Mouse (Mus musculus) heart, embryonic 16.5 days (tissue): ENCODE measurements around the gene Cdh24. TPM values are rescaled to one million over a fixed set of nuclear protein-coding genes. Genes with fewer than 3 reads are reported as not detected.

ENCODE experiments used
- ATAC-seq: fragments of 200-750 bp; cut with Nextera tagmentation; replicated peaks from 2 replicates; pipeline ENCODE4 v1.8.0; 2017; ENCODE audit warnings: moderate number of reproducible peaks; ENCODE audit not compliant: insufficient read depth, low FRiP score; ENCODE audit errors: extremely low read depth
- H3K27ac ChIP-seq: fragments of 300-500 bp; sonication (generic); 2 replicates; pipeline ENCODE4 v1.5.1; 2014; ENCODE audit warnings: mild to moderate bottlenecking, low read length, control low read depth, moderate library complexity
- H3K27me3 ChIP-seq: fragments of 300-500 bp; sonication (generic); 2 replicates; pipeline ENCODE4 v1.6.1; 2014; ENCODE audit warnings: low read length, mixed read lengths; ENCODE audit not compliant: control insufficient read depth, insufficient read depth
- H3K36me3 ChIP-seq: fragments of 300-500 bp; sonication (generic); 2 replicates; pipeline ENCODE4 v1.6.1; 2014; ENCODE audit not compliant: control insufficient read depth, insufficient read depth
- H3K4me1 ChIP-seq: fragments of 300-500 bp; sonication (generic); 2 replicates; pipeline ENCODE4 v1.6.1; 2014; ENCODE audit warnings: low read length, mixed read lengths; ENCODE audit not compliant: control insufficient read depth, insufficient read depth
- H3K4me2 ChIP-seq: fragments of 300-500 bp; sonication (generic); 2 replicates; pipeline ENCODE4 v1.6.1; 2014; ENCODE audit warnings: low read depth, mild to moderate bottlenecking, control low read depth, low read length
- H3K4me3 ChIP-seq: fragments of 300-500 bp; sonication (generic); 2 replicates; pipeline ENCODE4 v1.5.1; 2014; ENCODE audit warnings: mild to moderate bottlenecking, control low read depth, low read length
- H3K9ac ChIP-seq: fragments of 300-500 bp; sonication (generic); 2 replicates; pipeline ENCODE4 v1.6.1; 2014; ENCODE audit warnings: low read length, control low read depth
- H3K9me3 ChIP-seq: fragments of 300-500 bp; sonication (generic); replicated peaks from 2 replicates; pipeline ENCODE4 v1.6.1; 2016; ENCODE audit warnings: low read length; ENCODE audit not compliant: control insufficient read depth
- WGBS: fragments of 180-500 bp; shearing (Covaris S2); extraction: QIAGEN DNeasy Blood & Tissue Kit; methylation state at CpG from one replicate; pipeline ENCODE4 v1.1.7; 2014; 5-methylcytosine and 5-hydroxymethylcytosine counted together
- polyA plus RNA-seq: library from polyadenylated mRNA; unstranded; fragments of >200 nt; fragmentation: Nextera tagmentation; extraction: Ambion mirVana; gene quantifications from 2 replicates; pipeline ENCODE4 v1.2.1, GENCODE M21; 2015

Cdh24 gene
- polyA plus RNA-seq, 1 experiment from 2014 or later = 1.4 TPM

DNA sequence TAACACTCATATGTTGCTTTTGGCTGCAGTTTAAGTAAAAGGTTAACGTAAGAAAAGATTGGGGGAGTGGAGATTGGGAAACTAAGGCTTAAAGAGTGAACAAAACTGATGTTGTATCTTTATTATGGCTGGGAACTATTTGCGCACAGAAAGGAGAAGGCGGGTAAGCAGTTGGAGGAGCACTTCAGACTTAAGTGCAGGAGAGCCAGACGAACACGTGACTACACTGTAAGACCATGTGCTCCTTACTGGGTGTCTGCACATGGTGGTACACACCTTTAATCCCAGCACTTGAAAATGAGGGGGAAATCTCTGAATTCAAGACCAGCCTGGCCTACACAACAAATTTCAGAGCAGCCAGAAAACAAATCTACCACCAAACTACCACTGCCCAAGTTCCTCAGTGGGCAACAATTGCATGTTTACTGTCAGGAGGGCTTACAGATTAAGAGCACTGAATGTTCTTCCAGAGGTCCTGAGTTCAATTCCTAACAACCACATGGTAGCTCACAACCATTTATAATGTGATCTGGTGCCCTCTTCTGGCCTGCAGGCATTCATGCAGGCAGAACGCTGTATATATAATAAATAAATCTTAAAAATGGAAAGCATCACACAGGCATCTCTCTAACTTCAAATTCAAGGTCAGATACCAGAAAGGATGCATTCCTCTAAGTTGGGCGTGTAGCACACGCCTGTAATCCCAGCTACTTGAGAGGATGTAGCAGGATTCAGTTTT is 5.9 kb upstream of the Cdh24 start:
- H3K4me1 ChIP-seq = peaks cover 4% of the 10 kb centered on the region
- 88% methylated on average over 8 of the region's 8 CpGs for WGBS
- no peak for ATAC-seq
- H3K4me3 ChIP-seq = no peak overlapping the region
- H3K9ac ChIP-seq = no peak overlapping the region
- no peak overlapping the region for H3K27ac ChIP-seq
- no peaks in the 10 kb centered on the region for H3K9me3 ChIP-seq
- peaks cover 84% of the 10 kb centered on the region for H3K36me3 ChIP-seq
- H3K4me2 ChIP-seq = no peak overlapping the region
- H3K27me3 ChIP-seq = no peaks in the 10 kb centered on the region

DNA sequence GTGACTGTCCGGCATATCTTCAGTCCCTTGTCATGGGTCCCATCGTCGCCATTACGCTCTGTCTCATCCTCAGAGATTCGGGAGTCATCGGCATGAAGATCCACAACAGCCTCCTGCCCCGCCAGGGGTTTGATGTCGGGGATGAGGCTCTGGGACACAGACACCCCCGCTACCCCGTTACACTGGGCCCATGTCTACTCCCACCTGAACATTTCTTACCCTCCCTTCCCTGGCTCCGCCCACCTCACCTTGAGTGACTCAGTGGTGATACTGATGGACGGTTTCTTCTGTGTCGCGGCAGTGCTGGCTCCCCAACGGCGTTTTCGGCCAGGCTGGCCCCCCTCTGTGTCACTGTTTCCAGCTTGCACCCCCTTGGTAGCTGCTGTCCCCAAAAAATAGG is 5.3 kb upstream of the Cdh24 start:
- Histone ChIP-seq H3K27me3 (no peaks in the 10 kb centered on the region), H3K9me3 (no peaks in the 10 kb centered on the region), H3K27ac (no peak overlapping the region), H3K4me1 (peaks cover 4% of the 10 kb centered on the region; the same call in 1 of the 2 replicates), H3K9ac (no peak overlapping the region), H3K36me3 (peaks cover 81% of the 10 kb centered on the region), H3K4me2 (no peak overlapping the region), H3K4me3 (no peak overlapping the region)
- 92% methylated on average over 17 of the region's 17 CpGs for WGBS
- ATAC-seq = no peak

DNA sequence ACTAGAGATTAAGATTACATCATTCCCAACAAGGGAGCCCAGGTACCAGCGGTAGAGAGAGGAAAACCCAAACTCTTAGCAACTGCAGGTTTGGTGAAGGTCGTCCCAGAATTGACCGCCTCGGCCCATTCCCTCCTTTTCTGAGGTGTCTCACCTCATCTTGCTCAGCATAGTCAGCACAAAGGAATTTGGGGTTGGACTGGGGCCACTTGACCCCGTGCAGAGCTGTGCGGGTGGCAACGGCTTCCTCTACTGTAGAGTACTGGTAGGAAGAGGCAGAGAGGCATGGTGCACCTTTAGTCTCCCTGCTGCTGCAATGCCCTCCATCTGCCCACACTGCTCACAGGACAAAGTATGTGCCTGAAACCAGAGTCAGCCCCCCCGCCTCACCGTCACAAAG is 3.1 kb upstream of the Cdh24 start:
- Histone ChIP-seq H3K27ac (no peak overlapping the region), H3K9me3 (no peaks in the 10 kb centered on the region), H3K4me3 (no peak overlapping the region), H3K4me2 (no peak overlapping the region), H3K27me3 (no peaks in the 10 kb centered on the region), H3K4me1 (peaks cover 3% of the 10 kb centered on the region), H3K36me3 (peaks cover 62% of the 10 kb centered on the region), H3K9ac (no peak overlapping the region)
- ATAC-seq = no peak
- 73% methylated on average over 9 of the region's 9 CpGs for WGBS

DNA sequence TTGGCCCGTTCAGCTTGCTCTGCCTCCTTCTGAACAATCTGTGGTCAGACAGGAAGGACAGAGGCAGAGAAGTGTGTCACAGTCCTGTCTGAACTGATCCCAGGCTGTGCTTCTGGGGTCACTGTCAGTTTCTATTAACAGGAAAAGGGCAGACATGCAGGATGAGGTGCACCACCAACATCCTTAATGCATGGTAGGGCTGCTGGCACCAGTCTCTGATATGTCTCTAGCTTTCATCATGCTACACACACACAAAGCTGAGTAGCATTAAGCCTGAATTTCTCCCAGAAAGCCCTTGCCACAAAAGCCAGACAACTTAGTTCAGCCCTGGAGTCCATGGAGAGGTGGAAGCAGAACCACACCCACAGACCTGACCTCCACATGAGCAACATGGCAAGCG is 1.8 kb upstream of the Cdh24 start:
- no peak for ATAC-seq
- peaks cover 3% of the 10 kb centered on the region for H3K4me1 ChIP-seq
- 0 out of 2 replicates have a peak, but pooled peaks cover 2% of the 10 kb centered on the region for H3K27me3 ChIP-seq
- H3K9me3 ChIP-seq = no peaks in the 10 kb centered on the region
- H3K27ac ChIP-seq = no peak overlapping the region
- no peak overlapping the region for H3K4me2 ChIP-seq
- no peak overlapping the region for H3K9ac ChIP-seq
- 85% methylated on average over 2 of the region's 2 CpGs for WGBS
- H3K36me3 ChIP-seq = peaks cover 52% of the 10 kb centered on the region
- H3K4me3 ChIP-seq = no peak overlapping the region

DNA sequence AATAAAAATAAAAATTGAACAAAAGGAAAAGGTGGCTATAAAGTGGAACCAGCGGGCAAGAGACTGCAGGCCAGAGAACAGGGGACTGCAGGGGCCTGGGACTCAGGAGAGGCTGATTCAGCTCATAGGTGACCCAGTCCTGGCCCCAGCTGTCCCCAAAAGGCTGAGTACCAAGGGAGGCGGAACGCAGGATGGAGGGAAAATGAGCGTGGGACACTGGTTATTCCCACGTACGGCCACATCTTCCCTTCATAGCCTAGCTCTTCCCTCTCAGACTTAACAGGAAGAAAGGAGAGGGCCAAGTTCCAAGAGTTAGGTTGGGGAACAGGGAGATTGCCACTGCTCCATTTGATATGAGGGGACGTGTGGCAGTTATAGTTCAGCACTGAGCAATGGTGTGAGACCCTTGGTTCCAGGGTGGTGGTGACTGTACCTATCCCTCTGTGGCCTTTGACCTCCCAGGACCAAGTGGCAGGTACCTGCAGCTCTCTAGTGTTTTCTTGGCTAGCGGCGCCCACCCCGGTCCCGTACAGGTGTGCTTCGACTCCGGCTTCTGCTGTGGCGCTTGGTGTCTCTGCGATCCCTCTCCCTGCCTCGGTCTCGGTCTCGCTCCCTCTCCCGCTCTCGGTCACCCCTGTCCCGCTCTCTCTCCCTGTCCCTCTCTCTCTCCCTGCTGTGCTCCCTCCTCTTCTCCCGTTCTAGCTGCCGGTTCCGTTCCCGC is 1.2 kb upstream of the Cdh24 start:
- 0 out of 2 replicates have a peak, but pooled peaks cover 2% of the 10 kb centered on the region for H3K27me3 ChIP-seq
- H3K9ac ChIP-seq = no peak overlapping the region
- 78% methylated on average over 25 of the region's 25 CpGs for WGBS
- H3K4me3 ChIP-seq = no peak overlapping the region
- H3K4me1 ChIP-seq = peaks cover 3% of the 10 kb centered on the region
- H3K36me3 ChIP-seq = peaks cover 46% of the 10 kb centered on the region
- no peak for ATAC-seq
- no peak overlapping the region for H3K4me2 ChIP-seq
- H3K9me3 ChIP-seq = no peaks in the 10 kb centered on the region
- no peak overlapping the region for H3K27ac ChIP-seq

DNA sequence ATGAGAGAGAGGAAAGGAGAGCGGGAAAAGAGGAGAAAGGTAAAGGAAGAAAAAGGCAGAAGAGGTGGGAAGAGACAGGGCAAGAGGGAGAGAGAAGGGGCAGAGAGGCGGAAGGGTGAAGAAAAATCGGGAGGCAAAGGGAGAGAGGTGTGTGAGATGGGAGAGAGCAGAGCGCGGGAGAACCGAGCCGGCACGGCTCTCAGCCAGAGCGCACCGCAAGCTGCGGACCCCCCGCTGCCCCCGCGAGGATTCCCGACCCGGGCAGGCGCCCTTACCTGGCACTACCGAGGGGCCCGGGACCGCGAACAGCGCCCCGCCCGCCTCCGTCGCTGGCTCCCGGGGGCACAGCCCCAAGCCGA is 239 bp downstream of the Cdh24 start, which contains the start of gene Gm17606:
Gm17606 (plus strand) TSS at position 7 of the 359 bp plus-strand sequence.
- WGBS = 0% methylated on average over 27 of the region's 28 CpGs
- Histone ChIP-seq H3K36me3 (peaks cover 35% of the 10 kb centered on the region), H3K4me2 (peak within 1 kb of the TSS; percentile 99)

DNA sequence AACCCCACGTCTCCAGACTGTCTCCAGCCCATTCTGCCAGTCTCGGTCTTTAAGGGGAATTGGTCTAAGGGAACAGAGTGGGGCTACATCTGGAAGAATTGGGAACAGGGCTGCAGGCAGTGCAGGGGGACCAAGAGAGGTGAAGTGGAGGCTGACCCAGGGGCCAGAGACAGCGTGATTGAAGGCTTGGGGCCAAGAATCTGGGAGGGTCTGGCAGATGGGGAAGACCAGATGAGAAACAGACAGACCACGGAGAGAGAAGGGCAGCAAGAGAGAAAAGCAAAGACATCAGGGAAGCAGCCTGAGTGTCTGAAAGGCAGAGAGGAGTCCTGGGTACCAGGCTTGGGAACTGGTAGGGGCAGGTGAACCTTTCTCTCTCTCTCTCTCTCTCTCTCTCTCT is 1.0 kb downstream of the Cdh24 start:
- H3K9me3 ChIP-seq = no peaks in the 10 kb centered on the region
- no peak overlapping the region for H3K9ac ChIP-seq
- no peak for ATAC-seq
- H3K27ac ChIP-seq = no peak overlapping the region
- peaks cover 3% of the 10 kb centered on the region for H3K4me1 ChIP-seq
- peaks cover 27% of the 10 kb centered on the region for H3K36me3 ChIP-seq
- 0 out of 2 replicates have a peak, but pooled peaks cover 2% of the 10 kb centered on the region for H3K27me3 ChIP-seq
- H3K4me2 ChIP-seq = peak overlapping the region; percentile 1; the same call in 1 of the 2 replicates
- 46% methylated on average over 4 of the region's 4 CpGs for WGBS
- H3K4me3 ChIP-seq = no peak overlapping the region

More for the DNA sequence above, 239 bp downstream of the Cdh24 start, which contains the start of gene Gm17606:
- Histone ChIP-seq H3K4me1 (peaks cover 3% of the 10 kb centered on the region), H3K4me3 (peak within 1 kb of the TSS; percentile 80), H3K9me3 (no peaks in the 10 kb centered on the region), H3K9ac (peak within 1 kb of the TSS; percentile 88), H3K27me3 (0 out of 2 replicates have a peak, but pooled peaks cover 2% of the 10 kb centered on the region), H3K27ac (peak within 1 kb of the TSS; percentile 68)
- no peak for ATAC-seq

DNA sequence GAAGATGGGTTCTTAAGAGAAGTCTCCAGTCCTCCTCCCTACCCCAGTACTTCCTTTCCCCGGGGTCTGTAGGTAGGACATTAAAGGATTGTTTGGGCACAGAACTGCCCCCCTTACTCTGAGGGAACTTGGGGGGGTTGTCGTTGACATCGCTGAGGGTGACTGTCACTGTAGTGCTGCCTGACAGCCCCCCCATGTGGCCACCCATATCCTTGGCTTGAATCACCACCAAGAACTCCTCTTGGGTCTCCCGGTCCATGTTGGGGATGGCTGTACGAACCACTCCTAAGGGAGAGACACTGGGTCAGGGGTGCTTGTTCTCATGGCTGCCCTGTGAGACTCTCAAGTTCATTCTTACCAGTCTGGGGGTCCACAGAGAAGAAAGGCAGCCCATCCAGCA is 3.0 kb downstream of the Cdh24 start:
- peaks cover 10% of the 10 kb centered on the region for H3K36me3 ChIP-seq
- no peak for ATAC-seq
- WGBS = 60% methylated on average over 5 of the region's 5 CpGs

DNA sequence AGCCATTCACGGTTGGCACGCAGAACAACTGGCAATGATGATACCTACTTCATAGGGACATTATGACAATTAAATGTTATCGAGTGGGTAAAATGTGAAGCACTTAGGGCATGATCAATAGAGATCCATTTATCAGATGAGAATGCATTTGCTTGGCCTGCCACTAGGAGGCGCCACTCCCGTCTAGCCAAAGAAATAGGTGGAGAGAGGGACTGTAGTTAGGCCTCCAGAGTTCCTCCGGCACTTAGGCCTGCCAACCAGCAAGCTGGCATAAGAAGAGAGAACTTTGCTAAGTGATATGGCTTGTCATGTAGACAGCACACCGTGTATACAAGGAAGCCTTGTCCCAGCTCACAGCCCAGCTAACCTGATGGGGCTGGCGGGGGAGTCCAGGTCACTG is 4.2 kb downstream of the Cdh24 start:
- no peaks in the 10 kb centered on the region for H3K9me3 ChIP-seq
- ATAC-seq = no peak
- peaks cover 11% of the 10 kb centered on the region for H3K36me3 ChIP-seq
- H3K4me2 ChIP-seq = no peak overlapping the region
- 53% methylated on average over 8 of the region's 8 CpGs for WGBS
- no peak overlapping the region for H3K4me3 ChIP-seq
- H3K9ac ChIP-seq = no peak overlapping the region
- H3K27ac ChIP-seq = no peak overlapping the region
- peaks cover 3% of the 10 kb centered on the region for H3K4me1 ChIP-seq
- H3K27me3 ChIP-seq = 0 out of 2 replicates have a peak, but pooled peaks cover 2% of the 10 kb centered on the region

More for the DNA sequence above, 3.0 kb downstream of the Cdh24 start:
- Histone ChIP-seq H3K27ac (no peak overlapping the region), H3K4me3 (no peak overlapping the region), H3K27me3 (0 out of 2 replicates have a peak, but pooled peaks cover 2% of the 10 kb centered on the region), H3K9me3 (no peaks in the 10 kb centered on the region), H3K9ac (no peak overlapping the region), H3K4me2 (no peak overlapping the region), H3K4me1 (peaks cover 3% of the 10 kb centered on the region)
